In the genomic region with DNA sequence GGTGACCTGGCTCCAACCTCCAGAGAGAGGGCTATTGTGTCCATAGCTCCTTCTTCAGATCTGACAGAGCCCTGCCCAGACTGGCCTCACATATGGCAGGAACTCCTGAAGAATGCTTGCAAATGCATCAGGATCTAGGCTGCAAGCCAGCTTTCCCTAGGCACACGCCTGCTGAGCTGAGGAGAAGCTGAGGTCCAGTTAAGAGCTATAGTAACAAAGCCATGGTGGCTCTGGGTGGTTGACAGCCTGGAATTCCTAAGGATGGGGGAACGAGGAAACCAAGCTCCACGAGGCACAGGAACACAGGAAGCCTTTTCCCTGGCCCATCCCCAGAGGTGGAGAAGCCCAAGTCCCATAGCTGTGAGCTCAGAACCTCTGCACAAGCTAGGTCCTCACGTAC, we compare ENCODE assay signal across 9 mouse cellular contexts. TPM values are rescaled to one million over a fixed set of nuclear protein-coding genes. Genes with fewer than 3 reads are reported as not detected.
DNase-seq lines count a peak whose midpoint lies in the region; ATAC-seq and TF ChIP-seq lines count a peak whose summit lies in the region.
"Had no signal": no experiment of that assay in that cellular context is flagged by ENCODE, and none has a peak within 500 bp of the region (broad histone marks: within the 10 kb centered on the region; RNA-seq: fewer than 3 reads in every experiment).

No protein-coding gene starts in this region.

- ATAC-seq in intestine, embryonic 16.5 days, result peak; percentile 44
- ATAC-seq in neural tube, embryonic 13.5 days (ENCODE audit: low read depth), result no peak

- H3K4me3 ChIP-seq in liver, adult 2 months (ENCODE audit: insufficient read depth, low read depth, low read length), result no peak overlapping the region
- no peak overlapping the region for H3K4me3 ChIP-seq in embryonic facial prominence, embryonic 10.5 days
- no peak overlapping the region for H3K4me3 ChIP-seq in intestine, embryonic 16.5 days (ENCODE audit: low read length)
- no peak overlapping the region for H3K4me3 ChIP-seq in neural tube, embryonic 13.5 days
- H3K4me3 ChIP-seq: neural tube, embryonic 12.5 days had no signal

- WGBS in liver, adult 2 months, result 53% methylated on average over 4 of the region's 4 CpGs
- 33% methylated on average over 4 of the region's 4 CpGs for WGBS in embryonic facial prominence, embryonic 10.5 days
- 33% methylated on average over 4 of the region's 4 CpGs for WGBS in intestine, embryonic 16.5 days
- 38% methylated on average over 4 of the region's 4 CpGs for WGBS in neural tube, embryonic 13.5 days

- no peak for TF ChIP-seq CTCF in liver, adult 2 months (IDR thresholded peaks at IDR 0.05; ENCODE audit: low read depth, low read length)

- H3K27ac ChIP-seq in liver, adult 2 months (replicated peaks; ENCODE audit: insufficient read depth, low read depth, low read length), result peak overlapping the region; percentile 53
- peak overlapping the region; percentile 30; the same call in 1 of the 2 replicates for H3K27ac ChIP-seq in embryonic facial prominence, embryonic 10.5 days (replicated peaks)
- peak overlapping the region; percentile 80 for H3K27ac ChIP-seq in intestine, embryonic 16.5 days (ENCODE audit: low read length)
- peak overlapping the region; percentile 61 for H3K27ac ChIP-seq in neural tube, embryonic 13.5 days (replicated peaks)
- H3K27ac ChIP-seq: neural tube, embryonic 12.5 days had no signal

- TF ChIP-seq POLR2A in liver, adult 2 months (IDR thresholded peaks at IDR 0.05; ENCODE audit: extremely low read depth, insufficient read depth, low read length), result no peak

- no peak overlapping the region for H3K4me2 ChIP-seq in intestine, embryonic 16.5 days (ENCODE audit: low read depth, low read length)
- H3K4me2 ChIP-seq in neural tube, embryonic 13.5 days, result no peak overlapping the region
- H3K4me2 ChIP-seq: neural tube, embryonic 12.5 days had no signal

- no peaks in the 10 kb centered on the region; the same call in 1 of the 2 replicates for H3K36me3 ChIP-seq in liver, adult 2 months (ENCODE audit: control insufficient read depth, insufficient read depth, low read length)
- H3K36me3 ChIP-seq in embryonic facial prominence, embryonic 10.5 days (replicated peaks), result peaks cover 58% of the 10 kb centered on the region
- 0 out of 2 replicates have a peak, but pooled peaks cover 3% of the 10 kb centered on the region for H3K36me3 ChIP-seq in intestine, embryonic 16.5 days (ENCODE audit: control insufficient read depth, insufficient read depth, low read length)
- peaks cover 20% of the 10 kb centered on the region for H3K36me3 ChIP-seq in neural tube, embryonic 13.5 days

- DNase-seq in liver, adult 2 months (ENCODE audit: extremely low read depth, low read depth, low spot score), result peak; percentile 40
- DNase-seq in liver, result no peak
- no peak for DNase-seq in embryonic facial prominence, embryonic 10.5 days (ENCODE audit: low spot score)
- no peak for DNase-seq in adrenal gland, adult 18-20 months (ENCODE audit: low spot score in 2 of 2)
- no peak for DNase-seq in spleen, postnatal 4 days (ENCODE audit: low spot score in 2 of 2)
- DNase-seq in urinary bladder, adult 18-20 months (ENCODE audit: low spot score in 2 of 2), result no peak

- no peak overlapping the region for H3K9ac ChIP-seq in liver, adult 2 months (ENCODE audit: low read depth, low read length)
- H3K9ac ChIP-seq in intestine, embryonic 16.5 days (ENCODE audit: low read depth, low read length), result peak overlapping the region; percentile 20; the same call in 1 of the 2 replicates
- H3K9ac ChIP-seq in neural tube, embryonic 13.5 days, result no peak overlapping the region
- H3K9ac ChIP-seq: neural tube, embryonic 12.5 days had no signal

- no peaks in the 10 kb centered on the region for H3K27me3 ChIP-seq in liver, adult 2 months (ENCODE audit: control insufficient read depth, insufficient read depth, low read length)
- H3K27me3 ChIP-seq in embryonic facial prominence, embryonic 10.5 days (replicated peaks; ENCODE audit: low read depth, poor library complexity, severe bottlenecking), result no peaks in the 10 kb centered on the region
- no peaks in the 10 kb centered on the region for H3K27me3 ChIP-seq in intestine, embryonic 16.5 days (replicated peaks; ENCODE audit: control insufficient read depth, insufficient read depth, low read length)
- no peaks in the 10 kb centered on the region for H3K27me3 ChIP-seq in neural tube, embryonic 13.5 days
- H3K27me3 ChIP-seq: neural tube, embryonic 12.5 days had no signal

- H3K4me1 ChIP-seq in liver, adult 2 months (ENCODE audit: control insufficient read depth, insufficient read depth, low read length), result peaks cover 38% of the 10 kb centered on the region
- H3K4me1 ChIP-seq in embryonic facial prominence, embryonic 10.5 days, result peaks cover 41% of the 10 kb centered on the region
- peaks cover 54% of the 10 kb centered on the region for H3K4me1 ChIP-seq in intestine, embryonic 16.5 days (ENCODE audit: control insufficient read depth, insufficient read depth, low read length)
- peaks cover 65% of the 10 kb centered on the region for H3K4me1 ChIP-seq in neural tube, embryonic 13.5 days (replicated peaks)

- no peaks in the 10 kb centered on the region for H3K9me3 ChIP-seq in embryonic facial prominence, embryonic 10.5 days
- no peaks in the 10 kb centered on the region for H3K9me3 ChIP-seq in intestine, embryonic 16.5 days (ENCODE audit: control insufficient read depth, low read length)
- no peaks in the 10 kb centered on the region for H3K9me3 ChIP-seq in neural tube, embryonic 13.5 days
- H3K9me3 ChIP-seq: neural tube, embryonic 12.5 days had no signal

- peaks cover 31% of the 10 kb centered on the region for H3K79me2 ChIP-seq in liver, adult 2 months (ENCODE audit: control insufficient read depth, insufficient read depth, low read length)

RNA-seq across cellular contexts. Expression of gene 2310022B05Rik, which starts 10.6 kb away (rescaled TPM):
- total RNA-seq in liver, adult 2 months (2014; rRNA removed), result 3.0 and 4.2 TPM in 2 replicates
- polyA plus RNA-seq in liver, adult 2 months (2012; rRNA removed), result 11.8 and 12.0 TPM in 2 replicates
- polyA plus RNA-seq in embryonic facial prominence, embryonic 10.5 days (2016; fragmentation: Nextera tagmentation; extraction: Ambion mirVana), result 24.2 and 24.4 TPM in 2 replicates
- 17.0 and 20.8 TPM in 2 replicates for polyA plus RNA-seq in intestine, embryonic 16.5 days (2015; fragmentation: Nextera tagmentation; extraction: Ambion mirVana)
- polyA plus RNA-seq in neural tube, embryonic 13.5 days (2015; fragmentation: Nextera tagmentation; extraction: Ambion mirVana), result 20.8 and 21.3 TPM in 2 replicates
- total RNA-seq in adrenal gland, adult 18-20 months (2021), result 10 to 100 TPM; 27.4 to 34.7 TPM

Comparison
In these comparisons a context has a peak if more than half of its experiments do, and no peak if none do; other contexts are left out.
1. H3K27ac ChIP-seq: peak in every context shown above with its lines; median percentile 80 in intestine, embryonic 16.5 days; 61 in neural tube, embryonic 13.5 days; 53 in liver, adult 2 months; 30 in embryonic facial prominence, embryonic 10.5 days.